Mouse (Mus musculus) urinary bladder, postnatal 36 days (tissue): ENCODE results near the gene Tbk1.

Source experiments
- DNase-seq, 2 experiments: peaks; one replicate each; pipeline ENCODE4 v3.0.0; 2022; ENCODE audit warnings: low spot score in 2 of 2, mixed read lengths in 1 of 2

Tbk1 gene

DNA sequence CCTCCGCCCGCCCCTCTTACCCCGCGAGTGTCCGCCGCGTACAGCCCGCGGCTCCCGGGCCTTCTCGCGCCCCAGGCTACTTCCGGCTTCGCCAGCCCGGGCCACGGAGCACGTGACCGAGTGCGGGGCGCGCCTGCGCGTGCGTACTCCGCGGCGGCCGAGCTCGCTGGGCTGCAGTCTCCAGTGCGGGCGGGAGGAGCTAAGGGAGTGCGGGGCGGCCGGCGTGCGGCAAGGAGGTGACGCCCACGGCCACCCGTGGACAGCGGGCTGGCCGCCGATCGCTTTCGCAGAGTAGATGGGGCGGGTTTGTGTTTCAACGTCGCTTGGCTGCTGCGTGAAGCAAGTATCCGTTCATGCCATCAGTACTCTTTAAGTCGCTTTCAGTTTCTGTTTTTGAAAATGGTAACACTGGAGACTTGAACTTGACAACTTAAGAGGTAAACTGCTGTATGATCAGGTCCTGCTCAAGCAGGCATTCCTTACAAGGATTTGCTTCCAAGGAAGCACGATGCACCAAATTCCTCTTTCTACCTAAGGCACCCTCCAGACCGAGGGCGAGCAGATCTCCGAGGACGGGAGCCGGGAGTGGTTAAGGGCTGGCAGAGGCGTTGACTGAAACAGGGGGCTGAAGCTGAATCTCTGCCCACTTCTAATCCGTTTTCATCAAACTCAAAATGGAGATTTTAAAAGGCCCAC is at the start of gene Tbk1:
TSS of gene Tbk1 (minus strand) at position 113 of the 696 bp plus-strand sequence.
- DNase-seq, result peak; percentile 89 to 92

DNA sequence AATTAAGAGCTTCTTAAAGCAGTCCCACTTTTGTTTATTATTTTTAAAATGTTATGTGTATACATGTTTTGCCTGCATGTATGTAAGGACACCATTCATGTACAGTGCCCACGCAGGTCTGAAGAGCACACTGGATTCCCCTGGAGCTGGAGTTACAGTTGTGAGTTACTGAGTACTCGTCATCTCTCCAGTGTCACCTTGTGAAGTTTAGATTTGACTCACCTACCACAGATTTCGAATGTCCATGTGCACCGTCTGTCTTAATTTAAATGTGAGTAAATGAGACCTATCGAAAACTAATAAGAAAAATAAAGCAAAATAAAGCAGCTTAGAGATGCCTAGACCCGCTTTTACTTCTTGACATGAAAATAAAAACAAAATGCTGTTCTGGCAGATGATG is 49.7 kb upstream of the Tbk1 start:
- no peak for DNase-seq

DNA sequence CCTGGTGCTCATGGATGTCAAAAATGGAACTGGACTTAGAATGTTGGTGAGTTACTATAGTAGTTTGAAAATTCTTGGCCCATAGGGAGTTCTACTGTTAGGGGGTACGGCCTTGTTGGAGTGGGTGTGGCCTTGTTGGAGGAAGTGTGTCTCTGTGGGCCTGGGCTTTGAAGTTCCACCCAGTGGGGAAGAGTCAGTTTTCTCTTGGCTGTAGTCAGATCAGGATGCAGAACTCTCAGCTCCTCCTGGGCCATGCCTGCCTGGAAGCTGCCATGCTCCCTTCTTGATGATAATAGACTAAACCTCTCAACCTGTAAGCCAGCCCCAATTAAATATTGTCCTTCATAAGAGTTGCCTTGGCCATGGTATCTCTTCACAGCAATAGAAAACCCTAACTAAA is 47.6 kb upstream of the Tbk1 start:
- no peak for DNase-seq

DNA sequence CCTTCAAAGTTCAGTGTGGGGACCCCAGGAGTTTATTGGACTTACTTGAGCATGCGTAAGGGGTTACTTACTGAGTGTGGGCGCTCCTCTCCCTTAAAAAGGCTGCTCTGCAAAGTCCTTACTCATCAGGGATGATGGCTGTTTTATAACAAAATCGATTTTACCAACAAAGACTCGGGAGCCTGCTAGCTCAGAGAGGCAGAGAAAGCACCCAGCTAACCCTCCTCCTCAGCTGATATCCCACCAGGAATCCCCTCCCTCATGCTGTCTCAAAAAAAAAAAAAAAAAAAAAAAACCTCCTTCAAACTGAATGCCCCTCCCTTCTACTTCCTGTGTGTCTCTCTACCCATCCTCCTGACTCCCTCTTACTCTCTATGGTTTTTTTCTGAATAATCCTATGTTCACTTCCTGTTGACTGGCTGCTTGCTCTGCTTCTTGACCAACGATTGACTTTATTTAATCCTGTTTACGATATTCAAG is 42.0 kb upstream of the Tbk1 start:
- no peak for DNase-seq

DNA sequence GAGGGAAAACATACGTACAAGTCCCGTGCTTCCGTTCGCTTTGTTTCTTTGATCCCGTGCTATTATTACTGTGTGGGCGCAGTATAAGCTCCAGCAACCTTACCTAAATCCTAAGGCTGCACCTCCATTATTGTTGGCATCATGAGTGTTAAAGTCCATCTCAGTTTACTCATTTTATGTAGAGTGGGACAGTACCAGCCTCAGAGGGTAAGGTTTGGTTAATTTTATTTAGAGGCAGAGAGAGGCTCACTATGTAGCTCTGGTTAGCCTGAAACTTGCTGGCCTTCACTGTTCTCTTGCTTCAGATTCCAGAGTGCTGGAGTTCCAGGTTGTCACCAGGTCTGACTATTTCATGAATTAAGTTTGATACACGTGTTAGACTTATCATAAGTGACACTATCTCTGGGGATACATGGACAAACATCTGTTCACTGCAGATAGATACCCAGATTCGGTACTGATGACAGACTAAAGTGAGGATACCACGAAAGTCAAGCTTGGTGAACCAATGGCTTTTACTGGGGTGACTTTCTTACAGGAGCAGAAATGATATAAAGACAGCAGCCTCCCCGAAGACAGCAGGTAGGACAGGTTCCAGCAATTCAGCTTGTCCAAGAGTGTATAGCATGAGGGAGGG is 40.7 kb upstream of the Tbk1 start:
- no peak for DNase-seq

DNA sequence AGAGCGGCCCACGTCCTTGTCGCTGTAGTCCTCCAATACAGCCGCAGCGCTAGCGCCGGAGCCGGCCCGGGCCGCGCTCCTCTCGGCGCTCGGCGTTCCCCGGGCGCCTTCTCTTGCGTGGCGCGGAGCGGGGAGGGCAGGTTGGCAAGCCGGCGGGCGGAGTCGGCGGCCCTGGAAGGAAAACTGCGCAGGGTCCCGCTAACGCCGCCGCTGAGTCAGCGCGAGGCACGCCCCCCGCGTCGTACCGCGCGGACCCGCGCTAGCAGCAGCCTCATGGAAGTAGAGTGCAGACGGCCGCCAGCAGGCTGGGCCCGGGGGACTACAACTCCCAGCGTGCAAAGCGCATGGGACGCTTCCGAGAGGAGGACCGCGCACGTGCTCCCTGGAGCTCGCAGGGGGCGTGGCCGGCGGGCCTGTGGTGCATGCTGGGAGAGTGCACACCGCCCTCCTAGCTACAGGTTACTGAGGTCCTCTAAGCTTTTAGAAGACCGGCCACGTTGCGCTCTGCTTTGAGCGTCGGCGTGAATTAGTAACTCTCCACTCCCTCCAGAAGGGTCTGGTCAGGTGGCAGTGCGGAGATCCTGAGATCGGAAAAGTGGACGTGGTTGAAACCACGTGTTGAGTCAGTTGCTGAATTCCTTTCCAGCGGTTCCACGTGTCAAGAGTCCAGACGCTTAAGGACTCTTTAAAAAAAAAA is 39.7 kb upstream of the Tbk1 start, which contains the start of gene Xpot:
TSS of gene Xpot (minus strand) at position 147 of the 697 bp plus-strand sequence.
- peak; percentile 94 to 98 for DNase-seq

DNA sequence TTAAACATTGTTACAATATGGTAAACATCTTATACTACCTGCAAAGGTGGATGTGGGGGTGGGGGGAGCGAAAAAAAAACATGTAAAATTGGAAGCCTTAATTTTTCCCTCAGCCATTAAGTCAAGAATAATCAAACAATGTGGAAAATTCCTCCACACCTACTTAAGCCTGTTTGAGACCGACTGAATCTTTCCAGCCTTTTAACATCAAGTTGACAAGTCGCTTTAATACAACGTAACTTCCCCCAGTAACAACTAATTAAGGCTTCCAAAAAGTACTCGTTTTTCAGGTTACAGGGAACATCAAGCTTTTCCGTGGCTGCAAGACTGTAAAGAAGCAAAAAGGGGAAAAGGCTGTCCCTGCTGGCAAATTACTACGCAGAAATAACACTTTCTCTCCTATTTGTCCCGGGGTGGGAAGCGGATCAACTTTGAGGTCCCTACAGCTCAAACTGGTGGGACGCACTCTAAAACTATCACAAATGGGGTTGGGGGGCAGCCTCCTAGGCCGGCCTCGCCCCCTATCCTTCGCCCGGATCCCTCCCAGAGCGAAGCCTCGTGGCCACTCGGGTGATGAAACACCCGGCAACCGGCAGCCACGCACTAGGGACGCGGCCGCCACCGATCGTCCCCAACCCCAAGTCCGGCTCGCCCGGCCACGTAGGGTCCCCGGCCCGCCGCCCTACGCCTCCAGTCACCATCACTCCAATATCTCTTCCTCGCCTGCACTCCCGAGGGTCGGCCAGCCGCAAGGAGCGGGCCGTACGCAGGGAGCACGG is 39.0 kb upstream of the Tbk1 start:
- DNase-seq, result no peak

DNA sequence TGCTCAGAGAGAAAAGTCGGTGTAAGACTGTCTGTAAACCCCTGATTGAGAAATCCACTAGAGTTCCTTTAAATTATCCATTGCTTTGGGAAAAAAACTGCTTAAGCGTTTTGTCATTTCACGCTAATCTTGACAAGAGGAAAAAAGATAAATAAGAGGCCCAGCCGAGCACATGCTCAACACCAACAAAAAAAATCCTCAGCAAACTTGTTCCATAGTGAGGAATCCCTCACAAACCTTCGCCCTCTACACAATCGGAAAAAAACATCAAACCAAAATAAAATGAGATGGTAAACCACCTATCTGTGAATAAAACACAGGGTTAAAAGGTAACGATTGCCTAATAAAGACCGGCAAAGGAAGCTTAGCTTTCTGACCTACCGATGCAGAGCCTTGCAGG is 38.4 kb upstream of the Tbk1 start:
- DNase-seq, result no peak

DNA sequence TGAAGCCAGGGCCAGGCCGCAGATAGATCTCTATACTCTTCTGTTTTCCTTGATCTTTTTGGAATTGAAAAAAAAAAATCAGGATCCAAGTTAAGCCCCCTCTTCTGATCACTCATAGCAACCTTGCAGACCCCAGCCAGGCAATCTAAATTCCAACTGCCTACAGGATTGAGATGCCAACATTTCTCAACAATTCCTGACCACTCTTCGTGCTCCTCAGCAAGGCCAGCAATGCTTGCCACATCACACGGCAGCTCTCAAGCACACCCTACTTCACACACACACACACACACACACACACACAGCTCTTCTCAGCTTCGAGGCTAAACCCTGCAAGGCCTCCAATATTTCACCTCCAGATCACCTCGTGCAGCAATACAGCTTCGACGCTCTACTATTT is 37.1 kb upstream of the Tbk1 start:
- no peak for DNase-seq

DNA sequence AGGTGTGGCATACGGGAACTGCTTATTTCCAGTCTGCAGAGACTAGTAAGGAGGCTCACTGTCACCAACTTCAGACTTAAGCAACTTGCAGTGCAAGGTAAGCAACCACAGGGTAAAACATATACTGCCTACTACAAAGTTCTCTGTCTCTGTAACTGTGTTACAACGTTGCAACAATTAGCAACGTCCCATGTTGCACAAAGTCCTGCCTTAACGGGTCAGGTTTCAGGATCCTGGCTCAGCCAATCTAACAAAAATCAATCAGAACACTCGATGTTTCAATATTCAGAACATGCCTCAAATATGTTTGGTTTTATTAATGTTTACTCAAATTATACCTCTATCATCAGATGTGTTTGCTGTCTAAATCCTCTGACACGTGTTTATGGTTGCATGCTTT is 35.8 kb upstream of the Tbk1 start:
- DNase-seq, result no peak

DNA sequence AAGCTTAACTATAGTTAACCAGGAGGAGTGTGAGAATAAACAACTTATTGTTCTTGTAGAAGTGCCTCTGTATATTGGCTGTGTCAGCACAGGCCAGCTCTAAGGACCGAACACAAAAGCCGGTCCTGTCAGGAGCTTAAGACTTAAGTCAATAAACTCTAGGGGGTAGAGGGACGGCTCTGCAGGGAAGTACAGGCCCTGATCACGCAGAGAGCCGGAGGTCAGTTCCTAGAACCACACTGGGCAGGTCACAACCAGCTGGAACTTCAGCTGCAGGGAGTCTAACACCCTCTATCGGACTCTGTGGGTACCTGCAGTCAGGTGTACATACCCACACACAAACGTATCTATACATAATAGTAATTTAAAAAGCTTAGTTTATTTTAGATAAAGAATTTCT is 29.3 kb upstream of the Tbk1 start:
- DNase-seq, result no peak

DNA sequence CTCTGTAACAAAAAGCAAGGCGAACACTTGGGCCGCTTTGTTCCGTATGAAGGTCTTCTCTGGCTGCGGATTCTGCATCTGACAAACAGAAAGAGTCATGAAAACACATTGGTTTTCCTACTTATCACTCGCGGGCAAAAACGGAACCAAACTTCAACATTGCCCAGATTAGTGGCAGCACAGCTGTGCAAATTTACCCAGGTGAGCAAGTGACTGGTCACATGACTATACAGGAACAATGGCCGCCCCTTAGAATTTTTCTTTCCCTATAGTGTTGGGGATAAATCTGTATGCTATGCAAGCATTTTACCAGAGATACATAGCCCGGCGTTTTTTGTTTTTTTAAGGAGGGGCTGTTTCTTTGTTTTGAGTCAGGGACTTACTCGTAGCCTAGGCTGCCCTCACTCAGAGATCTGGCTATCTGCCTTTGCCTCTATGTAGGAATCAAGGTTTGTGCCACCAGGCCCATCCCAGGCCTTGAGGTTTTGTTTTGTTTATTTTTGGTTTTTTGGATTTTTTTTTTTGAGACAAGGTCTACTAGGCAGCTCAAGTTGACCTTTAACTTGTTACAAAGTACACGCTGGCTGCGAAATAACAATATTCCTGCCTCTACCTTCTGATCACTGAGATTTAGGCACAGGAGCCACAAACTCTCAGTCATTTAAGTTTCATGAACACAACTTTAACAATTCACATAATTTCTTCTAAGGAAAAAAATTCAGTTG is 28.7 kb upstream of the Tbk1 start:
- DNase-seq, result no peak

DNA sequence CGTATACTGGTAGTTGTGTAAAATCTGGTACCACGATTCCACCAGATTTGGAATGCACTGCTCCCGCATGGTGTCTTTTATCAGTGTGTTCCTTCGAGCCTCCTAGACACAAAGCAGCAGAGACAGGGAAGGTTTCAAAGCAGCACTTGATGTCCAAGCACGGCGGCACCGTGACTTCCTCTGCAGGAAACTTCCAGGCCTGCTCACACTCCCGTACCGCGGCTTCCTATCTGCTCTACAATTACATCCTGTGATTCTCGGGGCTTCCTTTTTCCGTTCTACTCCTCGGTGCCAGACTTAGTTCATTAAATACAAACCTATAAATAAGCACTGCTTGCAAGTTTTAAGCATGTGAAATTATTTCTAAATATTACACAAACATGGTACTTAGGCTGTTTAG is 27.0 kb upstream of the Tbk1 start:
- DNase-seq, result no peak

DNA sequence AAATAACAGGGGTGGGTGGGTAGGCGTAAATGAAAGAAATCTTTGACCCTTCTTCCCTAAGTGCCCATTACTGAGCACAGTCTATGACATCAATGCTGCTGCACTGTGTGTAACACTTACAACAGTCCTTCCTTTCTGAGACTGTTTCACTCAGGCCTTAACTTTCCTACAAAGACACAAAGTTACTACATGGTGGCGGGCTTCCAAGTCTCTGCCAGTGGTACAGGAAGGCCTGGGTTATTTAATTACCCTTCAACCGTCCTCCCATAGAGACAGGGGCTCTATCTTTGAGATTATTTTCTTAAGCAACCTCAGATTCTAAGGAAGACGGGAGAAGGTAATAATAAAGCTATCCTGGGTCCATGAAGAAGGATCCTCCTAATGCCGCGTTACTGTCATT is 25.9 kb upstream of the Tbk1 start:
- DNase-seq, result no peak

DNA sequence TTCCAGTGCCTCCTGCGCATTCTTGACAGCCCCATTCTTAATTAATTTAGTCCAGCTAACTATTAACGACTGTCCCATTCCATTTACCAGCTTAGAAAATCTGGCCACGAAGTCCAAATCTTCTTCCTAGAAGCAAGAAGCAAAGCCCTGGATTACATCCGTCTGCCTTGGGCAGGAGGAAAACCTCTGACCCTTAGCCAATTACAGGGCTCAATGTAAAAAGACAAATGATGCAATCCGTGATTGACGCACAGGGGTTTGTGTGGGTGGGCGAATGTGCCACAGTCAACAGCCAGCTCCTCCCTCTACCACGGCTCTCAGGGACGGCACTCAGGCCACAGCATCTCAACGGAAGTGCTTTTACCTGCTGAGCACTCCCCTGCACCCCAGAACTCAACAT is 25.0 kb upstream of the Tbk1 start:
- no peak for DNase-seq

DNA sequence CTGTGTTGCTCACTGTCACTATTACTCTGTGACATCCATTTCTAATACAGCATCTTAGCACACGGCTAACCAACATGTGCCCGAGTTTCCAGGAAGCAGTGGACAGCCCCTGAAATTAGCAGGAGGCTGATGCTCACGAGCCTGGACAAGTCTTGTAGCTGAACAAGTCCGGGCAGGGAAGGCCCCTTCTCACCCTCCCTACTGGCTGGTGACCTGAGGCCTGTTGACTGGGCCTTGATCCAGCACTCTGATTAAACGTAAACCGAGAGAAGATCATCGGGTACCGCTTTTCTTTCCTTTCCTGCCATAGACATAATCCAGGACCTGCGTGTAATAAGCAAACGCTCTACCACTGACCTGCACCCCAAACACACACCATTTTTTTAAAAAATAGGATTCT is 21.6 kb upstream of the Tbk1 start:
- DNase-seq, result peak; percentile 47 to 67

DNA sequence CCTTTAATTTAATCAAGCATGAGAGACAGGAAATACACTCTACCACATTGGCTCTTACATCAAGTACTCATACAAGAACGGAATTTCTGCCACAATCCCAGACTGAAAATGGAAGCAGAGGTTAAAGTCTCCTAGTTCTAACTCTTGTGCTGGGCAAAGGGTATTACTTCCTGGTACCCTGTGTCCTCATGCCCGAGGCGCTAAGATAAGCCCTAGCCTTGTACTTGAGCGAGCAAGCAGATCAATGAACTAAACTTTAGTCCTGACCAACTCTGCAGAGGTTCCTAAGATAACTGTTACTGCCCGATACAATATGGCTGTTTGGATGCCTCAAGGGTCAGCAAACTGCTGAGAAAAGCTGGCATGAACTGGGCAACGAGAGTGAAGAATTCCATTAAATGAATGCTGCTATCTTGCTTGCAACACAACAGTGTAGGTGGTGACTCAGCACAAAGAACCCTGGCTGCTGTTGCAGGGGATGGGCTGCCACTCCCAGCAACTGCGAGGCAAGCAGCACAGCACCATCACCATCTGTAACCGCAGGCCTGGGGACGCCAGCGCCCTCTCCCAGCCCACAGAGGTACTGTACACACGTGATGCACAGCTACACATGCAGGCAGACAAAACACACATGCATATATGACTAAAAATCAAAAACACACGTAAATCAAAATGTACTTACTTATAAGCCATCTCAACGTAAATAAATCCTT is 18.2 kb upstream of the Tbk1 start:
- no peak for DNase-seq

DNA sequence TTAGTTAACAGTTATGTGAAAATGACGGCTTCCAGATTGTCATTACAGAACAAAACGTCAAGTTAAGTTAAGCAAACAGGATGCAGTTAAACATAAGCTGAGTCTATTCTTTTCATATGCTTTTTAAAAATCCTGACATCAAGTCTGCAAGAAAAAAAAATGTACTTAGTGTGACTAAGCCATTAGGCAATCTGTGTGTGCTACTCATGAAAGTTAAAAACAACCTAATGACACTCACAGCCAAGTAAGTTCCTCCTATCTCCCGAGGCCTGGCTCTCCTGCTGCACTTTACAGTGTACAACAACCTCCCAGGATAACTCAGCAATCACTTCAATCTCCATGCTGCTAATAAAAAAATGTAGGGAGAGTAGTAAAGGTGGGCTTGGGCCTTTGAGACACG is 17.0 kb upstream of the Tbk1 start:
- no peak for DNase-seq

DNA sequence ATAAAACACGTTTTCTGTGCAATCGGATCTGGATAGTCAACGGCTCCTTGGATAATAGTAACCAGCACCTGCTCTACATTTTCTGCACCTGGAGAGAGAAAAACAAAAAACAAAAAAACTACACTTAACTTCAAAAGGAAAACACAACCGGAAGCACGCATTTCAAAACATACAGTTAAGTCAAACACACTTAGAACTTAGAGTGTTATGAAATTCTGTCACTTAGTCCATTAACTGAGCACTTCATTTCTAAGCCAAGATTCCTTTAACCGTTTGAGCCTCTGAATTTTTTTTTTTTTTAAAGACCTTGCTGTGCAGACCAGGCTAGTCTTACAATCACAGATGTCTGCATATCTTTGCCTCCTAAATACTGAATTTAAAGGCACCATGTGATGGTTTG is 14.7 kb upstream of the Tbk1 start:
- no peak for DNase-seq

DNA sequence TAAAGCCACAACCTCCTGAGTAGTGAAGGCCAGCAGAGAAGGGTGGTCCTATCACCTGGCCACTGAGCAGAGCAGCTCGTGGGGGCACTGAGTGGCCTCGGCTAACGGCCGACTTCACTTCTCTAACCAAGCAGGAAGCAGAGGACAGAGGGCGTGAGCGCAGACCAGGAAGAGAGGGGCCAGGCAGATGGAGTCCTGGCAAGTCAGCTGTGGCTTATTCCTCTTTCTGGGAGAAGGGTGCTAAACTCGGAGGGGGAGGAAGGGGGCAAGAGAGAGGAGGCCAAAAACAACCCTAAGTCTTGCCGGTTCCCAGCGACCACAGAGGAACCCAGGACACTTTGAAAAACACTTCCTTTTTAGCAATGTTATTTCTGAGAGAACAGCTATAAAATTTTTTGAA is 10.0 kb upstream of the Tbk1 start:
- no peak for DNase-seq

DNA sequence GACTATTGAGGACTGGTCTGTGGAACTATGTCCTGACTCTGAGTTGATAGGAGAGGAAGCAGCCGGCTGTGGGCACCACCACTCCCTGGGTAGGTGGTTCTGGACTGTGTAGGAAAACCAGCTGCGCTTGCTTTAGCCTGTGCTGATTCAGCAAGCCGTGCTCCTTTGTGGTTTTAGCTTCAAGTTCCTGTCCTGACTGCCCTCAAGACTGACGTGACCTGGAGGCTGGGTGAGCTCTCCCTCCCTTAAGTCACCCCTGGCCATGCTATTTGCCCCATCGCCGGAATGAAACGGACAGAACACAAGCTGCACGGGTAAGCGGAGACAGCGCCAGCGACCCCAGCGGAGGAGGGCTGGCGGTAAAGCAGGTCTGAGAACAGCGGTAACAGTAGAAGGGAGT is 4.5 kb upstream of the Tbk1 start:
- no peak for DNase-seq
